Mouse (Mus musculus): ENCODE data around the gene Ap1g2.

GRCm38 (mm10) chr14:55148363-55148915, 42.0 kb upstream of the Ap1g2 start:
- TF ChIP-seq CTCF (IDR thresholded peaks at IDR 0.05; ENCODE audit: borderline replicate concordance, insufficient read depth, low read length) = no peak
- no peak for TF ChIP-seq POLR2A (IDR thresholded peaks at IDR 0.05; ENCODE audit: low read depth, low read length)

All from embryonic fibroblast, embryonic 13.5 days (primary cell).